Mouse (Mus musculus) lung, embryonic 15.5 days (tissue): ENCODE data around the gene Sik1. TPM values are rescaled to one million over a fixed set of nuclear protein-coding genes. Genes with fewer than 3 reads are reported as not detected.

ENCODE experiments used
- ATAC-seq: fragments of 200-750 bp; cut with Nextera tagmentation; 2 replicates; pipeline ENCODE4 v1.8.0; 2017; ENCODE audit warnings: moderate number of reproducible peaks, borderline replicate concordance; ENCODE audit not compliant: low FRiP score, low TSS enrichment; ENCODE audit errors: extremely low read depth
- H3K27ac ChIP-seq: fragments of 300-500 bp; sonication (generic); 2 replicates; pipeline ENCODE4 v1.5.1; 2015; ENCODE audit warnings: moderate library complexity, mild to moderate bottlenecking, inconsistent platforms
- H3K27me3 ChIP-seq: fragments of 300-500 bp; sonication (generic); 2 replicates; pipeline ENCODE4 v1.6.1; 2015; ENCODE audit warnings: inconsistent platforms
- H3K36me3 ChIP-seq: fragments of 300-500 bp; sonication (generic); 2 replicates; pipeline ENCODE4 v1.6.1; 2015; ENCODE audit warnings: inconsistent platforms
- H3K4me1 ChIP-seq: fragments of 300-500 bp; sonication (generic); 2 replicates; pipeline ENCODE4 v1.6.1; 2015; ENCODE audit warnings: inconsistent platforms
- H3K4me2 ChIP-seq: fragments of 300-500 bp; sonication (generic); 2 replicates; pipeline ENCODE4 v1.6.1; 2015; ENCODE audit warnings: inconsistent platforms, mild to moderate bottlenecking, moderate library complexity
- H3K4me3 ChIP-seq: fragments of 300-500 bp; sonication (generic); 2 replicates; pipeline ENCODE4 v1.5.1; 2015; ENCODE audit warnings: mild to moderate bottlenecking, inconsistent platforms
- H3K9ac ChIP-seq: fragments of 300-500 bp; sonication (generic); 2 replicates; pipeline ENCODE4 v1.6.1; 2015; ENCODE audit warnings: inconsistent platforms
- H3K9me3 ChIP-seq: fragments of 300-500 bp; sonication (generic); 2 replicates; pipeline ENCODE4 v1.6.1; 2016; ENCODE audit warnings: inconsistent platforms
- WGBS: fragments of 180-500 bp; shearing (Covaris S2); methylation state at CpG from one replicate; pipeline ENCODE4 v1.1.7; 2015; 5-methylcytosine and 5-hydroxymethylcytosine counted together
- polyA plus RNA-seq: library from polyadenylated mRNA; unstranded; fragments of >200 nt; fragmentation: Nextera tagmentation; extraction: Ambion mirVana; gene quantifications from 2 replicates; pipeline ENCODE4 v1.2.1, GENCODE M21; 2015

The Sik1 gene
- 32.7 and 35.4 TPM in 2 replicates for polyA plus RNA-seq

GRCm38 (mm10) chr17:31855597-31856518 lies at the start of gene Sik1:
Gene Sik1 (minus strand): TSS chr17:31855804.
- Histone ChIP-seq H3K4me3 (peak within 1 kb of the TSS; percentile 75), H3K9me3 (no peaks in the 10 kb centered on the region), H3K27me3 (no peaks in the 10 kb centered on the region)

GRCm38 (mm10) chr17:31905201-31905790 lies 49.7 kb upstream of the Sik1 start:
- no peak for ATAC-seq
- Histone ChIP-seq H3K4me2 (no peak overlapping the region), H3K4me3 (no peak overlapping the region), H3K27me3 (no peaks in the 10 kb centered on the region), H3K27ac (peak overlapping the region; percentile 82), H3K9me3 (no peaks in the 10 kb centered on the region), H3K4me1 (peaks cover 25% of the 10 kb centered on the region), H3K36me3 (no peaks in the 10 kb centered on the region), H3K9ac (no peak overlapping the region)
- WGBS: 82% methylated on average over 9 of the region's 9 CpGs

More at GRCm38 (mm10) chr17:31855597-31856518, at the start of gene Sik1:
- ATAC-seq: peak; percentile 88
- Histone ChIP-seq H3K4me1 (peaks cover 51% of the 10 kb centered on the region), H3K4me2 (peak within 1 kb of the TSS; percentile 87), H3K27ac (peak within 1 kb of the TSS; percentile 99), H3K36me3 (peaks cover 8% of the 10 kb centered on the region), H3K9ac (peak within 1 kb of the TSS; percentile 89)
- under 1% methylated on average over 61 of the region's 92 CpGs for WGBS

GRCm38 (mm10) chr17:31904036-31904435 lies 48.4 kb upstream of the Sik1 start:
- ATAC-seq: no peak
- H3K27ac ChIP-seq: no peak overlapping the region; the same call in 1 of the 2 replicates
- no peak overlapping the region for H3K4me3 ChIP-seq
- no peaks in the 10 kb centered on the region for H3K9me3 ChIP-seq
- H3K27me3 ChIP-seq: no peaks in the 10 kb centered on the region
- H3K4me1 ChIP-seq: peaks cover 32% of the 10 kb centered on the region
- H3K9ac ChIP-seq: no peak overlapping the region
- H3K36me3 ChIP-seq: no peaks in the 10 kb centered on the region
- WGBS: 82% methylated on average over 7 of the region's 7 CpGs
- H3K4me2 ChIP-seq: no peak overlapping the region

GRCm38 (mm10) chr17:31902630-31903198 lies 47.1 kb upstream of the Sik1 start:
- Histone ChIP-seq H3K27ac (peak overlapping the region; percentile 77), H3K9ac (no peak overlapping the region)
- 74% methylated on average over 3 of the region's 3 CpGs for WGBS

GRCm38 (mm10) chr17:31901461-31902204 lies 46.0 kb upstream of the Sik1 start:
- no peaks in the 10 kb centered on the region for H3K27me3 ChIP-seq
- H3K9ac ChIP-seq: no peak overlapping the region
- no peaks in the 10 kb centered on the region for H3K9me3 ChIP-seq
- no peak overlapping the region for H3K4me3 ChIP-seq
- WGBS: 20% methylated on average over 11 of the region's 11 CpGs
- no peaks in the 10 kb centered on the region for H3K36me3 ChIP-seq
- H3K4me1 ChIP-seq: peaks cover 47% of the 10 kb centered on the region
- peak overlapping the region; percentile 91 for H3K27ac ChIP-seq
- H3K4me2 ChIP-seq: peak overlapping the region; percentile 19; the same call in 1 of the 2 replicates
- ATAC-seq: peak; percentile 40

More at GRCm38 (mm10) chr17:31902630-31903198, 47.1 kb upstream of the Sik1 start:
- no peak for ATAC-seq
- no peaks in the 10 kb centered on the region for H3K27me3 ChIP-seq
- H3K36me3 ChIP-seq: no peaks in the 10 kb centered on the region
- no peaks in the 10 kb centered on the region for H3K9me3 ChIP-seq
- peaks cover 39% of the 10 kb centered on the region for H3K4me1 ChIP-seq
- no peak overlapping the region for H3K4me3 ChIP-seq
- no peak overlapping the region for H3K4me2 ChIP-seq

GRCm38 (mm10) chr17:31898941-31899340 lies 43.3 kb upstream of the Sik1 start:
- Histone ChIP-seq H3K4me1 (peaks cover 48% of the 10 kb centered on the region), H3K9ac (no peak overlapping the region), H3K4me2 (no peak overlapping the region), H3K27ac (peak overlapping the region; percentile 35; the same call in 1 of the 2 replicates), H3K27me3 (no peaks in the 10 kb centered on the region), H3K36me3 (no peaks in the 10 kb centered on the region), H3K4me3 (no peak overlapping the region), H3K9me3 (no peaks in the 10 kb centered on the region)
- WGBS: 54% methylated on average over 5 of the region's 5 CpGs
- no peak for ATAC-seq

GRCm38 (mm10) chr17:31897186-31897793 lies 41.7 kb upstream of the Sik1 start:
- H3K9me3 ChIP-seq: no peaks in the 10 kb centered on the region
- ATAC-seq: peak; percentile 76
- H3K4me1 ChIP-seq: peaks cover 59% of the 10 kb centered on the region
- H3K36me3 ChIP-seq: no peaks in the 10 kb centered on the region
- no peak overlapping the region for H3K4me3 ChIP-seq
- H3K4me2 ChIP-seq: no peak overlapping the region
- no peak overlapping the region for H3K9ac ChIP-seq
- WGBS: 61% methylated on average over 4 of the region's 4 CpGs
- peak overlapping the region; percentile 95 for H3K27ac ChIP-seq
- no peaks in the 10 kb centered on the region for H3K27me3 ChIP-seq

- peak overlapping the region; percentile 95 for H3K27ac ChIP-seq
- H3K36me3 ChIP-seq: no peaks in the 10 kb centered on the region
- no peak overlapping the region for H3K9ac ChIP-seq
- H3K4me2 ChIP-seq: no peak overlapping the region
- 37% methylated on average over 3 of the region's 3 CpGs for WGBS
- peak; percentile 3; the same call in 1 of the 2 replicates for ATAC-seq
- H3K4me1 ChIP-seq: peaks cover 58% of the 10 kb centered on the region
- H3K27me3 ChIP-seq: no peaks in the 10 kb centered on the region
- H3K9me3 ChIP-seq: no peaks in the 10 kb centered on the region
- no peak overlapping the region for H3K4me3 ChIP-seq
Measured at GRCm38 (mm10) chr17:31896751-31897150, 41.1 kb upstream of the Sik1 start.

- 79% methylated on average over 7 of the region's 7 CpGs for WGBS
- Histone ChIP-seq H3K36me3 (no peaks in the 10 kb centered on the region), H3K9me3 (no peaks in the 10 kb centered on the region), H3K27ac (peak overlapping the region; percentile 95), H3K27me3 (no peaks in the 10 kb centered on the region), H3K4me1 (peaks cover 58% of the 10 kb centered on the region), H3K4me3 (no peak overlapping the region), H3K4me2 (no peak overlapping the region), H3K9ac (no peak overlapping the region)
- no peak for ATAC-seq
Measured at GRCm38 (mm10) chr17:31896311-31896710, 40.7 kb upstream of the Sik1 start.

GRCm38 (mm10) chr17:31893371-31894060 lies 37.9 kb upstream of the Sik1 start:
- Histone ChIP-seq H3K9ac (no peak overlapping the region), H3K9me3 (no peaks in the 10 kb centered on the region), H3K27me3 (no peaks in the 10 kb centered on the region), H3K4me2 (no peak overlapping the region), H3K36me3 (no peaks in the 10 kb centered on the region), H3K4me3 (no peak overlapping the region), H3K27ac (peak overlapping the region; percentile 95), H3K4me1 (peaks cover 74% of the 10 kb centered on the region)
- WGBS: 69% methylated on average over 5 of the region's 5 CpGs
- ATAC-seq: no peak
